Mouse (Mus musculus): Measurements from ENCODE around the gene Kif21b. TPM values are rescaled to one million over a fixed set of nuclear protein-coding genes. Genes with fewer than 3 reads are reported as not detected.

Kif21b gene
- polyA plus RNA-seq (2015; fragmentation: Nextera tagmentation; extraction: Ambion mirVana) = 1.1 and 1.2 TPM in 2 replicates

DNA sequence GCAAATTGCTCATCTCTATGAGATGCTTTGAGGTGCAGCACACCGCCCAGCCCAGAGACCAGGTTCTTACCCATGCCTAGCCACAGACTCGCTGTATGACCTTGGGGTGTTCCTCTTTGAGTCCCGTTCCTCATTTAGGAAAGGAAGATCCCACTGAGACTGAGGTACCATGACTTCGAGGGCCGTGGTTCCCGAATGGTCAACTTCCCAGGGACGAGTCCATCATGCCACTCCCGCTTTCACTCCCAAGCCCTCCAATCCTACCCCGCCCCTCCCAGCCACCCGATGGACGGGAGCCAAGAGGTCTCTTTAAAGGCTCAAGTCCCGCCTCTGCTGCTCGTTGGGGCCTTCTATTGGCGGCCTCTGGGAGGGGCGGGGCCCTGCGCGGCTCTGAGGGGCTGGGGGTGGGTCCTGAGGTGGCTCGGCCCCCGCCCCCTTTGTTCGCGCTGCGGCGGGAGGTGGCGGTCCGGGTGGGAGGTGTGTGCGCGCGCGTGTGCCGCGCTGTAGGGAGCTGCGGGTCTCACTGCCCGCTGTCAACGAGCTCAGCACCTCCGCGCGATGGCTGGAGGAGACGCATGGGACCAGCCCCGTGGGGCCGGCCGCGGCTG lies at the start of gene Kif21b:
Gene Kif21b (plus strand): TSS at position 439 of the 608 bp plus-strand sequence.
- peak; percentile 77 for DNase-seq
- H3K4me1 ChIP-seq (replicated peaks) = peaks cover 91% of the 10 kb centered on the region

DNA sequence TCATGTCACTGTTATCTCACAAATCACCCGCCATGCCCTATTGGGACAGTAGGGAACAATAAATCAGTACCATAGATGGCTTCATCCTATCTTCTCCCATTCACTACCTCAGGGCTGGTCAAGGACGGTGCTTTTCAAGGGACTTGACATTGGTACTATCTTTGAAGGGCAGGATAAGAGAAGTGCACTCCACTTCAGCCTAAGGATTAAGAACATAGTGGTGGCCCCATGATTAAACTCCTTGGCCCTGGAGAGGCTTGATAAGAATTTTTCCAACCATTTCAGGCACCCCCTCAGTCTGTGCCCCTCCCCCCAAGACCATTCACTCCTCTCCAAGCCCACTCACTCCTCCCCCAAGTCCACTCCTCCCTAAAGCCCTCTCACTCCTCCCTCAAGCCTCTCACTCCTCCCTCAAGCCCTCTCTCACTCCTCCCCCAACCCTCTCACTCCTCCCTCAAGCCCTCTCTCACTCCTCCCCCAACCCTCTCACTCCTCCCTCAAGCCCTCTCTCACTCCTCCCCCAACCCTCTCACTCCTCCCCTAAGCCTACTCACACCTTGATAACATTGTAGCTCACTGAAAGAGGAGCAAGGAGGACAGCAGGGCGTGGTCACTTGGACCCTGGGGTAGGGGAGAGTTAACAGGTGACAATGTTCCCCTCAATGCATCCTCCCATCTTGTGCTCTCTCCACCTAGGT lies 45.1 kb upstream of the Kif21b start:
- Histone ChIP-seq H3K36me3 (no peaks in the 10 kb centered on the region), H3K4me3 (replicated peaks) (no peak overlapping the region), H3K4me1 (replicated peaks) (peaks cover 7% of the 10 kb centered on the region), H3K4me2 (no peak overlapping the region), H3K27me3 (peaks cover 10% of the 10 kb centered on the region; the same call in 1 of the 2 replicates), H3K9ac (no peak overlapping the region), H3K27ac (no peak overlapping the region), H3K9me3 (replicated peaks) (no peaks in the 10 kb centered on the region)
- ATAC-seq (ENCODE audit: low read depth) = peak; percentile 67
- no peak for DNase-seq
- WGBS (ENCODE audit: insufficient replicate concordance) = 32% methylated on average over 3 of the region's 3 CpGs

More for the DNA sequence above, at the start of gene Kif21b:
- Histone ChIP-seq H3K36me3 (no peaks in the 10 kb centered on the region), H3K27me3 (no peaks in the 10 kb centered on the region), H3K27ac (peak within 1 kb of the TSS; percentile 6; the same call in 1 of the 2 replicates), H3K4me3 (replicated peaks) (peak within 1 kb of the TSS; percentile 74), H3K9me3 (replicated peaks) (no peaks in the 10 kb centered on the region), H3K4me2 (peak within 1 kb of the TSS; percentile 99), H3K9ac (peak within 1 kb of the TSS; percentile 80)
- peak; percentile 79 for ATAC-seq (ENCODE audit: low read depth)
- WGBS (ENCODE audit: insufficient replicate concordance) = under 1% methylated on average over 42 of the region's 42 CpGs

DNA sequence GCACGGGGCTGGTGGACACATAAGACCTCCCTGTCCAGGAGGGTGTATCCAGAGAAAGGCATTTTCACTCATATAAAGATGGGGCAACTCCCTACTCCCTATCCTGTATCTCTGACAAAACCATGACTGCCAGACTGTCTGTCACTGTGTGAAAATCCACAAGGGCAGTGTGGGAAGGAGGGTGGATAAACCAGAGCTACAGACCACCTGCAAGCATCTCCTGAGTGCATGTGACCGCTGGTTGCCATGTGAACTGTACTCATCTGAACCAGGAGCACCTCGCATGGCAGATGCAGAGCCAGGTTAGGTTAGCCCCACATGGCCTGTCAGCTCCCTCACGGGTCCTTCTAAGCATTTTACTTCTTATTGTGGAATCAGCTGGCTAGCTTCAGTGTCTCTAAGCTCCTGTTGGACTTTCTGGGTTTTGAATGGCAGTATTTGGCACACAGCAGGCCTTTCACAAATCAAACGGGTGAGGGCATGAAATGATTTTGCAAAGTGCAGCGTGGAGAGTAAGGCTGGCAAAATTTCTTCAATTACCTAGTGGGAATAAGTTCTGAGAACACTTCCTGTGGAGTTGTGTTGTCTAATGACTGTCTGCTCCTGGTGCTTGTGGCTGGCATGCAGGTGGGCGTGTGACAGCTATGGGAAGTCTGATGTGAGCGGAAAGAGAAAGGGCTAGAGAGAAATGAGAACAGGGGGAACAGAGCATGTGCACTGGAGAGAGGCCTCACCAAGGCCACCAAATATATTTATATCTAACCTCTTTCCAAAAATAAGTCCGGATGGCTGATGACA lies 41.6 kb upstream of the Kif21b start:
- Histone ChIP-seq H3K4me1 (replicated peaks) (peaks cover 10% of the 10 kb centered on the region), H3K9ac (no peak overlapping the region), H3K4me2 (no peak overlapping the region), H3K36me3 (no peaks in the 10 kb centered on the region), H3K4me3 (replicated peaks) (no peak overlapping the region), H3K9me3 (replicated peaks) (no peaks in the 10 kb centered on the region), H3K27me3 (peaks cover 25% of the 10 kb centered on the region), H3K27ac (no peak overlapping the region)
- 69% methylated on average over 9 of the region's 9 CpGs for WGBS (ENCODE audit: insufficient replicate concordance)
- DNase-seq (no peak), ATAC-seq (ENCODE audit: low read depth) (no peak)

DNA sequence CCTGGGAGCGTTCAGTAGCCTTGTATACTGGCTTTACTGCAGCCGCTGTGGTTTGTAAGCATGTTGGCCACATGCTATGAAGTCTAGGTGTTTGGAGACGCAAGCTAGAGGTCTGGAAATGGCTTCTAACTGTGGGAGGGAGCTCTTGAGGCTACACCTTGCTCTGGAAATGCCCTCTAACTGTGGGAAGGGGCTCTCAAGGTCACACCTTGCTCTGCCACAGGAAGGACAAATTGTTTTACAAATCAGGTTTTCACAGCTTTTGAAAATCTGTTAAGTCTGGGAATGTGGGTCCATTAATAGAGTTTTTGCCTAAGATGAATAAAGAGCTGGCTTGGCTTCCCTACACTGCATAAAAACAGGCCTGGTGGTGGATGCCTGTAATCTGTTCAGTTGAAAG lies 37.5 kb upstream of the Kif21b start:
- ATAC-seq (ENCODE audit: low read depth) (no peak), DNase-seq (no peak)
- WGBS (ENCODE audit: insufficient replicate concordance) = 48% methylated on average over 3 of the region's 3 CpGs
- no peaks in the 10 kb centered on the region for H3K9me3 ChIP-seq (replicated peaks)
- H3K27me3 ChIP-seq = peaks cover 25% of the 10 kb centered on the region
- 0 out of 2 replicates have a peak, but pooled peaks cover 11% of the 10 kb centered on the region for H3K4me1 ChIP-seq (replicated peaks)
- no peak overlapping the region for H3K9ac ChIP-seq
- H3K36me3 ChIP-seq = no peaks in the 10 kb centered on the region
- H3K4me2 ChIP-seq = no peak overlapping the region
- H3K27ac ChIP-seq = no peak overlapping the region
- no peak overlapping the region for H3K4me3 ChIP-seq (replicated peaks)

DNA sequence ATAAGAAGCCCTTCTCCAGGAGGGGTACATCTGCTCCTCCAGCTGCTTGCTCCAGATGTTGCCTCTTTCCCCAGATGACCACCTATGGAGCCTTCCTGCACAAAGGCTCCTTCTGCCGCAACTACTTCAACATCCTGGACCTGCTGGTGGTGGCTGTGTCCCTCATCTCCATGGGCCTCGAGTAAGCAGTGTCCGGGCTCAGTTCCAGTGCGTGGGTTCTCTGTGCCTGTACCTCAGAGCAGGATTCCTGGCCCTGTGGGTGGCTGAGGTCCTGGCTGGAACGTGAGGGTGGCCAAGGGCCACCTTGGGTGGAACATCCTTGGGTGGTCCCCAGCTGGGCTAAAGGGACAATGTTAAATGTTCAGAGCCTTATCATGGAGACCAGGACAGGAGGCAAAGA lies 36.4 kb upstream of the Kif21b start:
- 59% methylated on average over 5 of the region's 5 CpGs for WGBS (ENCODE audit: insufficient replicate concordance)
- Histone ChIP-seq H3K9ac (no peak overlapping the region), H3K4me1 (replicated peaks) (0 out of 2 replicates have a peak, but pooled peaks cover 11% of the 10 kb centered on the region), H3K4me2 (no peak overlapping the region), H3K4me3 (replicated peaks) (no peak overlapping the region), H3K9me3 (replicated peaks) (no peaks in the 10 kb centered on the region), H3K27me3 (peaks cover 25% of the 10 kb centered on the region), H3K36me3 (no peaks in the 10 kb centered on the region), H3K27ac (no peak overlapping the region)
- DNase-seq (no peak), ATAC-seq (ENCODE audit: low read depth) (no peak)

DNA sequence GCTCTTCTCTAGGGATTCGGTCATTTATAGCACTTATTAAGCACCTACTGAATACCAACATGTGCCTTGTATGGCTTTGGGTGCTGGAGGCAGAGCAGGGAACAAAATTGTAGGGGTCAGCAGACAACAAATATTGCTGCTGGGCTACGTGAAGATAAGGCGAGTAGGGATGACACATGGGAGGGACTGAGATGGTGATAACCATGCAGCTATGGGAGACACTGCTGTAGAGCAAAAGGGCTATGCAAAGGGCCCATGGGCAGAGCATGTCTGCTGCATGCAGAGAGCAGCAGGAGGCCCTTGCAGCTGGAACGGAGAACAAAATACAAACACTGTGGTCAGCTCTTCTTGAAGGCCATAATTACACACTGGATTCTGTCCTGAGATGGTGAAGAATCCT lies 29.1 kb upstream of the Kif21b start:
- H3K4me1 ChIP-seq (replicated peaks) = peaks cover 39% of the 10 kb centered on the region
- H3K27me3 ChIP-seq = no peaks in the 10 kb centered on the region
- ATAC-seq (ENCODE audit: low read depth) (peak; percentile 80), DNase-seq (peak; percentile 42)
- H3K27ac ChIP-seq = peak overlapping the region; percentile 82
- no peaks in the 10 kb centered on the region for H3K9me3 ChIP-seq (replicated peaks)
- H3K9ac ChIP-seq = peak overlapping the region; percentile 52; the same call in 1 of the 2 replicates
- no peak overlapping the region for H3K4me3 ChIP-seq (replicated peaks)
- peak overlapping the region; percentile 37; the same call in 1 of the 2 replicates for H3K4me2 ChIP-seq
- H3K36me3 ChIP-seq = no peaks in the 10 kb centered on the region
- 30% methylated on average over 4 of the region's 4 CpGs for WGBS (ENCODE audit: insufficient replicate concordance)

DNA sequence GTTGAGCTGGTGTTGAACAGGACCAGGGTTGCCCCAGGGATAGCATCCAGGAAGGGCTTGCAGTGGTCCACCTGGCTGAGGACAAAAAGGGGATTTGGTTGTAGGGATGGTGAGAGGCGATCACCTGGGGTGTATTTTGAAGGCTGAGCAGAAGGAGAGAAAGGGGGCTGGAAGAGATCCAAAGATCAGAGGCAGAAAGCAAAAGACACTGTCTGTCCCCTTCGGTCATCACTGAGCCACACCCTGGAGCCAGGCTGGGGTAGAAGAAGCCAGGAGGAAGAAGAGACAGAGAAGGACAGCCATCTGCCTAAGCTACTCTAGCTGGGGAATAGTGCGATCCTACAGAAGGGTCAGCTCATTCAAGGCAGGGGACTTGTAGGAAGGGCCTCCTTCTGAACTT lies 28.6 kb upstream of the Kif21b start:
- H3K4me1 ChIP-seq (replicated peaks) = peaks cover 39% of the 10 kb centered on the region
- no peaks in the 10 kb centered on the region for H3K36me3 ChIP-seq
- H3K4me2 ChIP-seq = peak overlapping the region; percentile 37
- no peaks in the 10 kb centered on the region for H3K27me3 ChIP-seq
- no peak overlapping the region for H3K4me3 ChIP-seq (replicated peaks)
- peak overlapping the region; percentile 52 for H3K9ac ChIP-seq
- DNase-seq = no peak
- peak overlapping the region; percentile 82 for H3K27ac ChIP-seq
- 41% methylated on average over 3 of the region's 3 CpGs for WGBS (ENCODE audit: insufficient replicate concordance)
- no peaks in the 10 kb centered on the region for H3K9me3 ChIP-seq (replicated peaks)
- ATAC-seq (ENCODE audit: low read depth) = peak; percentile 35

DNA sequence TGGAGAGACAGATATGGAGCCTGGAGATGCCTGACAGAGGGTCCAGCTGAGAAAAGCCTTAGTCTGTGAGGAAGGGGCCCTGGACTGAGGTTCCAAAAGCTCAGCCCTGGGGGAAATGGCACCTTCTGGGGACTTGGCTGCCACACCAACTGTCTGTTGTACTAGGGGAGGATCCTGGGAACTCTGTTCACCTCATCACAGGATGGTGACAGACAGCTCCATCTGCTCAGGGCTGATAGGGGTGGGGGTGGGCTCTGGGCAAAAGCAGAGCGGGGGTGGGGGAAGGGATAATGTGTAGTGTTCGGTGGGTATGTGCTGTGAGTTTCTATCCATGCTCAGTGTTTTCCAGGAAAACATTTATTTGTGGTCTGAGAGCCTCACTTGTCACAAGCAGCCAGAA lies 28.2 kb upstream of the Kif21b start:
- WGBS (ENCODE audit: insufficient replicate concordance) = 10% methylated on average over 2 of the region's 2 CpGs
- Histone ChIP-seq H3K4me2 (peak overlapping the region; percentile 37), H3K27ac (peak overlapping the region; percentile 82), H3K27me3 (no peaks in the 10 kb centered on the region), H3K4me3 (replicated peaks) (no peak overlapping the region), H3K4me1 (replicated peaks) (peaks cover 39% of the 10 kb centered on the region), H3K36me3 (no peaks in the 10 kb centered on the region), H3K9me3 (replicated peaks) (no peaks in the 10 kb centered on the region), H3K9ac (peak overlapping the region; percentile 52)
- peak; percentile 83 for ATAC-seq (ENCODE audit: low read depth)
- DNase-seq = peak; percentile 42

DNA sequence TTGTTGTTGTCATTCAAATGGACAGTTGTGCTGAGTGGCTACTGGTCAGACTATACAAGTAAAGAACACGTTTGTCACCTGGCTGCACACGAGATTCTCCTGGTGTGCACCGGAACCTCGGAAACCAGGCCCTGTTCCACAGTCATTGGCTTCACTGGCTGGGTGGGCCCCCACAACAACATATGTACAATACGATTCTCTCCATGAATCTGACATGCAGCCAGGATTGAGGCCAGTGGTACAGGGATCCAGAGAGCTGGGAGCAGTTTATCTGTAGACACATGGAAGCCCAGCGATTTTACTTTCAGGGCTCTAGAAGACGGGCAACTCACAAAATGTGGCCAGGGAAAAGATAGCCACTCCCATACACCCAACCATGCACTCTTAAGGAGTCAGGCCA lies 27.5 kb upstream of the Kif21b start:
- H3K4me2 ChIP-seq = no peak overlapping the region
- WGBS (ENCODE audit: insufficient replicate concordance) = 56% methylated on average over 7 of the region's 7 CpGs

DNA sequence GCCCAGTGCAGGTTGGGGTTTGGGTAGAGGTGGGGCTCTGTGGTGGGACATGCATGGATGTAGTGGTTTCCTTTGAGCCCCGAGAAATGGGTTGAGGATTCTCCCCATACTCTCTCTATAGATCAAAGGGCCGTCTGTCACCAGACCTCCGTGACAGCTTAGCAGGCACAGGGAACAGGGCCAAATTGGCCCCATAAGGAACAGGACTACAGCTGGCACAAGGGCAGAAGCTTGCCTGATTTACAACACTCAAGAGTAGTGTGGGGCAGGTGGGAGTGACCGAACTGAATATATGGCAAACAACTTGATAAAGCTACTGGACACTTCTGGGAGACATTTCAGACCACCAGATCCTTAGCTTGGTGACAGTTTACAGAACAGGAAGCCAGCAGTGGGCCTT lies 26.4 kb upstream of the Kif21b start:
- no peak overlapping the region for H3K27ac ChIP-seq
- H3K36me3 ChIP-seq = no peaks in the 10 kb centered on the region
- 52% methylated on average over 4 of the region's 4 CpGs for WGBS (ENCODE audit: insufficient replicate concordance)
- no peak overlapping the region for H3K4me3 ChIP-seq (replicated peaks)
- H3K4me1 ChIP-seq (replicated peaks) = peaks cover 39% of the 10 kb centered on the region
- H3K9ac ChIP-seq = no peak overlapping the region
- ATAC-seq (ENCODE audit: low read depth) = no peak
- H3K27me3 ChIP-seq = no peaks in the 10 kb centered on the region
- H3K9me3 ChIP-seq (replicated peaks) = no peaks in the 10 kb centered on the region
- H3K4me2 ChIP-seq = no peak overlapping the region
- no peak for DNase-seq

More for the DNA sequence above, 27.5 kb upstream of the Kif21b start:
- no peak for DNase-seq
- Histone ChIP-seq H3K27me3 (no peaks in the 10 kb centered on the region), H3K36me3 (no peaks in the 10 kb centered on the region), H3K4me1 (replicated peaks) (peaks cover 39% of the 10 kb centered on the region), H3K9me3 (replicated peaks) (no peaks in the 10 kb centered on the region), H3K9ac (no peak overlapping the region), H3K4me3 (replicated peaks) (no peak overlapping the region), H3K27ac (peak overlapping the region; percentile 82)
- no peak for ATAC-seq (ENCODE audit: low read depth)

DNA sequence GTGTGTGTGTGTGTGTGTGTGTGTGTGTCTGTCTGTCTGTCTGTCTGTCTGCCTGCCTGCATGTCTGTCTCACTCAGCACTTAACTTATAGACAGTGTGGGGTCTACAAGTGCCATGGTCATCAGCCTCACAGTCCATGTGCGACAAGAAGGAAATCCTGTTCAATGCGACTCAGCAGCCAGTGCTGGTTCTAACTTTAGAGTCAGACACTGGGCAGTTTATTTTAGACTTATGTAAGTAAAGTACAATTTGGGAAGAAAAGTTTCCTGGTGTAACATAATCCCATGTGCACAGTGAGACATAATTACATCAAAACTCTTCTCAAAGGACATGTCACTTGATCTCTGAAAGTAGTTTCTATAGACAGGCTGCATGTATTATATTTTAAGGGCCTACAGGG lies 21.7 kb upstream of the Kif21b start:
- ATAC-seq (ENCODE audit: low read depth) = no peak

More for the DNA sequence above, 21.7 kb upstream of the Kif21b start:
- peaks cover 6% of the 10 kb centered on the region for H3K4me1 ChIP-seq (replicated peaks)
- H3K27ac ChIP-seq = no peak overlapping the region
- no peak for DNase-seq
- H3K4me3 ChIP-seq (replicated peaks) = no peak overlapping the region
- WGBS (ENCODE audit: insufficient replicate concordance) = 42% methylated on average over 2 of the region's 2 CpGs
- no peak overlapping the region for H3K9ac ChIP-seq
- no peak overlapping the region for H3K4me2 ChIP-seq
- no peaks in the 10 kb centered on the region for H3K36me3 ChIP-seq
- H3K9me3 ChIP-seq (replicated peaks) = no peaks in the 10 kb centered on the region
- H3K27me3 ChIP-seq = no peaks in the 10 kb centered on the region
